Mouse (Mus musculus): ENCODE data around the gene Rnf182. TPM values are rescaled to one million over a fixed set of nuclear protein-coding genes. Genes with fewer than 3 reads are reported as not detected.

Gene Rnf182
- polyA plus RNA-seq, 1 experiment, result 8.0 TPM

DNA sequence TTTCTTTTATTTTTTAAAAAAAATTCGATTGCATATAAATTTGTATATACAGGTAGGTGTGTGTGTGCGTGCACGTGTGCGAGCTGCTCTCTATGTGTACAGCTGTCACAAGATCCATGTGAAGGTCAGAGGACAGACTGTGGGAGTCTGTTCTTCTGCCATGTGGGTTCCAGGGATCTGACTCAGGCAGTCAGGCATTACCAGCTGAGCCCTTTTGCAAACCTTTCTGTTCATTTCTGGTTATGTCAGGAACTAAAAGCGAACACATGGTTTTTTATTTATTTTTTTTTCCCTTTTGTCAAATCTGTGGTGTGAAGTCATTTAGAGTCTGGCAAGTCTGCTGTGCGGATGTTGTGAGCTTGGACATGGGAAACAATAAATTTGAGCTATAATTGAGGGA is 6.7 kb upstream of the Rnf182 start:
- DNase-seq (ENCODE audit: extremely low spot score in 1 of 2, low spot score in 1 of 2), result no peak

GRCm38 (mm10) chr13:43612040-43612439 is 3.5 kb upstream of the Rnf182 start:
- no peak for DNase-seq (ENCODE audit: extremely low spot score in 1 of 2, low spot score in 1 of 2)

DNA sequence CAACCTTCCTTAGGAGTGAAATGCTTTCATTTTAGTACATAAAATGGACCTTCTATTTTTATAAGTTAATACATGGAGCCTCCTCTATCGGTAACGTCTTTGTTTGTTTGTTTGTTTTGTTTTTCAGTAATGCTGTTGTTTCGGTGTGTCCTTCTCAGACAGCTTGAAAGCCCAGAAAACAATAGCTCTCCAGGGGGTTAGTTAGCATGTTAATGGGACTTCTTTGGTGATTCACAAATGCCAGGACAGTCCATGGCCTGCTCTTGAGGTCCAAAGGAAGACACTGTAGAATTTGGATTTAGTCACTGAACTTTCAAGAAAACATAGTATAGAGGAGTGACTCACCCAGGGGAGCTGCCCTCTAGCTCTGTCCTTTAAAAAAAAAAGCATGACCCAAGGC is 843 bp upstream of the Rnf182 start:
- no peak for DNase-seq (ENCODE audit: extremely low spot score in 1 of 2, low spot score in 1 of 2)

DNA sequence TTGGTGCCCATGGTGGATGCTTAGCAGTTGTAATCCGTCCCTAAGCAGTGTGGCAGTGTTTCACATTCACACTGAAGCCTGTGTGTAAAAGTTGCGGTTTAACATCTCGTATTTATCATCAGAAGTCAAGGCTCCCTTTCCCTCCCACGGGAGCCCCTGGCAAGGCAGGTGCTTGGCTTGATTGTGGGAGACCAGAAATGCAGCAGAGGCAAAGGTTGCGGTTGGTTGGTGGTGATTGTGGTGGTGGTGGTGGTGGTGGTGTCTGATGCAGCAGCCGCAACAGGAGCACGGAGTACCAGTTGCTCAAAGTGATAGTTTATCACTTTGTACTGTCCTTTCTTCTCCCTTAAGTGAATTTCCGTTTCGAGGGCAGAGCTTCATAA is 325 bp upstream of the Rnf182 start:
- DNase-seq (ENCODE audit: extremely low spot score in 1 of 2, low spot score in 1 of 2), result no peak

DNA sequence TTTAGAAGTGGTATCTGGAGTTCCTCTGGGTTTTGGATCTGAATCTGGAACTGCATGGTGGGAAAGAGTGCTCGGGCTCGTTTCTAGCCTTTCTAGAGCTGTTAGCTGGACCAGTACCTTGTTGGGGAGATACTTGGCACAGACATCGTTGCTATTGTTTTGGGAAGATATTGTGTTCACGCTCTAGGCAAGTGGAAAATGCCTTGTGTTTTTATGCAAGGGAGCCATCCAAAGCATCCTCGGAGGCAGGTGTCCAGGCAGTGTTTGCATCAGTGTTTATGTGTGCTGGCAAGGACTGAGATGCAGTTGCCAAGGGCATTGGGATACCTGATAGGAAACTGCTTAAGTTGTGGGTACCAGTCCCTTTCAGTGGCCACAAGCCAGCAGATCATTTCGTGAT is 1.0 kb downstream of the Rnf182 start:
- DNase-seq (ENCODE audit: extremely low spot score in 1 of 2, low spot score in 1 of 2), result peak in 1 of 2 experiments; percentile 9

DNA sequence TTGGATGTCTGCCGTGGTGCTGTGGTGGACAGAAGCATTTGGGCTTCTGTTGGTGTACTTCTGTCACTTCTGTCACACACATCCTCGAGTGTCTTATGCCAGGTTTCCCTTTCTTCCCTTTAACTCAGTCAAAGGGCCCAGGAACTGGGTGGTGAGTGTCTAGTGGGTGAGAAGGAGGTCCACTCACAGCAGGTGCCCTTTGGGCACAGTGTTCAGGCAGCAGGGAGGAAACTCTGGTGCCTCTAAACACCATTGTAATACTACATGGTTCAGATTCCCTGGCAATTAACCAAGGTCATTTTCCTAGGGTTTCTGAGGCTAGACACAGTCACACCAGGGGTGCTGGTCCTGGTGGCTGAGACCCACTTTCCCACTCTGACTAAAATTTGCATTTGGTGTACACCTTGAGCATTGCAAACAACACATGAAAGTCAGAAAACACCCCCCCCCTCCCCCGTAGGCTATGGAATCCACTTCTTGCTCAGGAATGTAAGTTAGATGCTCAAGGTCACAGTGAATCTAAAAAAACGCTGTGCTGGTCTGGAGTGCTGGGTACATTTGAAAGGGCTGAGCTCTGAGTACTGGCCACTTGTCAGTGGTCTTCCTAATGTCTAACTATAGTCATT is 4.2 kb downstream of the Rnf182 start:
- no peak for DNase-seq (ENCODE audit: extremely low spot score in 1 of 2, low spot score in 1 of 2)

GRCm38 (mm10) chr13:43627922-43628321 is 12.4 kb downstream of the Rnf182 start:
- no peak for DNase-seq (ENCODE audit: extremely low spot score in 1 of 2, low spot score in 1 of 2)

DNA sequence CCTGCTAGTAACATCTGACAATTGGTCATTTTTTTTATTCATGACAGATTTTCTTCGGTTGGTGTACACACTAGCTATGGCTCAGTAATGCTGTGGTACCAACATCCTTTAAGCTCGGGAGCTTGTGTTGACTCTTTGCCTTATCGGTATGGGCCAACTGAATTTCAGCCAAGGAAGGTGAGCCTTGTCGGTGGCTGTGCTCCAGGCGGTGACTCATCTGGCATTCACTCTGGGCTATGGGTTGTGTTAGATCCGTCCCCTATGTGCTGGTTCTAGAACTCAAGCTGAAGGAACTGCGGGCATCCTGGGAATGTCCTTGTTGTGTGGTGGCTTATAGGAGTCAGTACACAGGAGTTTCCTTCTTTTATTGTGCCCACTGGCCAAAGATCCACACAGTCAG is 14.3 kb downstream of the Rnf182 start:
- DNase-seq (ENCODE audit: extremely low spot score in 1 of 2, low spot score in 1 of 2), result no peak

- no peak for DNase-seq (ENCODE audit: extremely low spot score in 1 of 2, low spot score in 1 of 2)
These were observed 15.8 kb downstream of the Rnf182 start for GRCm38 (mm10) chr13:43631266-43631665.

- DNase-seq (ENCODE audit: extremely low spot score in 1 of 2, low spot score in 1 of 2), result no peak
These were observed 17.5 kb downstream of the Rnf182 start for GRCm38 (mm10) chr13:43633024-43633423.

DNA sequence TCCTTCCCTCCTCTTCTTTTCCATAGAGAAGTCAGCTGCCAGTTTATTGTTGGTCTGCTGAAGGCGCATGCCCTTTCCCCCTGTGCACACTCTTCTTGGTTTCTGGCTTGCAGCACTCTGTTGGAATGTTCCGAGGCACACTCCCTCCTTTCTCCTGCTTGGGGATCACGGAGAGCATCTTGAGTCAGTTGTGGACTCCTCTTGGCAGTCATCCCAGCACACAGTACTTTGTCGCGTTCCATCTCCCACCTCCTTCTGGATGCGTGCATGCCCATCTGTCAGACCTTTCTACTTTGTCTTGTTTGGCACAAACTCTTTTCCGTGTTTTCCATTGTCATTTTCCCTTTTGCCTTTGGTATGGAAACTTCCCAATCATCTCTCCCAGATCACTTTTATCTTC is 22.2 kb downstream of the Rnf182 start:
- peak in 1 of 2 experiments; percentile 47 for DNase-seq (ENCODE audit: extremely low spot score in 1 of 2, low spot score in 1 of 2)

DNA sequence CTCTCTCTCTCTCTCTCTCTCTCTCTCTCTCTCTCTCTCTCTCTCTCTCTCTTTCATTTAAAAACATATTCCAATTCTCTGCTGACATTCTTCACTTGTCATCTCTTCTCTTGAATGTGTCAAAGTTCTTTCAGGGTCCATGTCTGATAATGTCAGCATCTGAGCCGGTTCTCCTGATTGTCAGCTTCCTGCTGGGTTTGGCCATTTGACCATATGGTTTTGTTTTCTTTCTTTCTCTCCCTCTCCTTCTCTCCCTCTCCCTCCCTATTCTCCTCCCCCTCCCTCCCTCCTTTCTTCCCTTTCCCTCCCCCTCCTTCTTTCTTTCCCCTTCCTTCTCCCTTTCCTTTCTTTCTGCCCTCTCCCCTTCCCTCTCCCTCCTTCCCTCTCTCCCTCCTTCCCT is 29.5 kb downstream of the Rnf182 start:
- DNase-seq (ENCODE audit: extremely low spot score in 1 of 2, low spot score in 1 of 2), result no peak

DNA sequence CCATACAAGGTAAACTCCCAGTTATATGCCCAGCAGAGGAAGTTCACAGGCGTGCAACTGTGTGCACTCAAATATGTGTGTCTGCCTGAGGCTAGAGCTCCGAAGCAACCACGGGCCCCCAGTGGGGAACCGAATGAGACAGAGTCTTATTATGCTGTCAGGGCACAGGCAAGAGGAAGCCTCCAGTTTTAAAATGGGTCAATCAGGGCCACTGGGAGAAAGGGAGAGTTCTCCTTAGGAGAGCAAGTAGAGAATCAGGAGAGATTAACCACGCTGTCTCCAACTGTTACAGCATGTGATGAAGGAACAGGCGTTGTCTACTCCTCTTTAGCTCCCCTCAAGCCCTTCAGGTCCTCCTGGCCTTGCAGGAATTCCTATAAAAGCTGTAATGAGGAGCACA is 33.0 kb downstream of the Rnf182 start:
- DNase-seq (ENCODE audit: extremely low spot score in 1 of 2, low spot score in 1 of 2), result no peak

DNA sequence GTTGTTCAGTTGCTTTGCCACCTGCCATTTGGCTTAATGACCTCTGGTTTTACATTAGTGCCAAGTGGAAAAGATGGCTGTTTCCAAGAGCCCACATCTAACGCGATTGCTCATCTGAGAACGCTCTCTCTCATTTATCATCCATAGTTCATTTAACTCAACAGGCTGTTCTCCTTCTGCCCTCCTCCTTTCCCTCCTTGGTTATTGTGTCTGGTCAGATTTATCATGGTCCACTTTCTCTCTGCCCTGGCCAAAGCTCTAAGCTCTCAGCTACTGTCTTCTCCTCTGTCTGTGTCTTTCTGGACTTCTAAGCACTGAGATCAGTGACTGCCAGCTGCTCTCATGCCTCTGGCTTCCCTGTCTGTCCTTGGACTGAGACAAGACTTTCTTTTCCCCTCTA is 35.8 kb downstream of the Rnf182 start:
- DNase-seq (ENCODE audit: extremely low spot score in 1 of 2, low spot score in 1 of 2), result no peak

- no peak for DNase-seq (ENCODE audit: extremely low spot score in 1 of 2, low spot score in 1 of 2)
These were observed 38.6 kb downstream of the Rnf182 start for GRCm38 (mm10) chr13:43654091-43654490.

DNA sequence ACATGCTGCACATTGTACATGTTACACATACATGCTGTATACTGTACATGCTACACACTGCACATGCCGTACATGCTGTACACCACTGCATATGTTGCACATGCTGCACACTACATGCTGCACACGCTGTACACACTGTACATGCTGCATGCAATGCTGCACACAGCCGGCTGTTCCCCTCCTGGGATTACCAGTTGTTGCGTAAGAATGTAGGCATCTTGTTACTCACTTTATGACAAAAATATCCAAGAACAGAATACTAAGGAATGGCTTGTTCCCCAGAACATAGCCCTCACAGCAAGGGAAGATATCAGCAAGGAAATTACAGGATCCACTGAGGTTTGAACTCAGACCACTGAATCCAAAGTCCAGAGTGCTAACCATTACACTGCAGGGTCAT is 47.7 kb downstream of the Rnf182 start:
- peak in 1 of 2 experiments; percentile 9 for DNase-seq (ENCODE audit: extremely low spot score in 1 of 2, low spot score in 1 of 2)

- DNase-seq (ENCODE audit: extremely low spot score in 1 of 2, low spot score in 1 of 2), result peak in 1 of 2 experiments; percentile 17
These were observed 50.6 kb downstream of the Rnf182 start for GRCm38 (mm10) chr13:43666130-43666529.

DNA sequence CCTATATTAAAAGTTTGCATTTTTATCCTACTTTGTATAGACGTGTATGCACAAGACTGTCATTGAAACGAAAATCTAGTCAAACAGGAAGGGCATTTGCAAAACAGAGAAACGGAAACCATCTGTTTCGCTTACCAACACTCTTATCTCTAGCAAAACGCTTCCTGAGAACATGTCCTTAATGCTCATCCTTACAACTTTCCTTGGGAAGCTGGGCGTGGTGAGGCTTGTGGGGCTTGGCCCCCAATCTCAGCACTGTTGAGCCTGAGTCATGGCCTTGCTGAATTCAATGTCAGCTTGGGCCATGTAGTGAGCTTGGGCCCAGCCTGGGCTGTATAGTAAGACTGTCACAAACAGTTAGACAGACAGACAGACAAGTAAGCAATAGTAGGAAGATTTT is 51.4 kb downstream of the Rnf182 start:
- no peak for DNase-seq (ENCODE audit: extremely low spot score in 1 of 2, low spot score in 1 of 2)

GRCm38 (mm10) chr13:43677159-43677882 is 61.8 kb downstream of the Rnf182 start:
- no peak for DNase-seq (ENCODE audit: extremely low spot score in 1 of 2, low spot score in 1 of 2)

- DNase-seq (ENCODE audit: extremely low spot score in 1 of 2, low spot score in 1 of 2), result no peak
These were observed 62.4 kb downstream of the Rnf182 start for GRCm38 (mm10) chr13:43677883-43678244.

DNA sequence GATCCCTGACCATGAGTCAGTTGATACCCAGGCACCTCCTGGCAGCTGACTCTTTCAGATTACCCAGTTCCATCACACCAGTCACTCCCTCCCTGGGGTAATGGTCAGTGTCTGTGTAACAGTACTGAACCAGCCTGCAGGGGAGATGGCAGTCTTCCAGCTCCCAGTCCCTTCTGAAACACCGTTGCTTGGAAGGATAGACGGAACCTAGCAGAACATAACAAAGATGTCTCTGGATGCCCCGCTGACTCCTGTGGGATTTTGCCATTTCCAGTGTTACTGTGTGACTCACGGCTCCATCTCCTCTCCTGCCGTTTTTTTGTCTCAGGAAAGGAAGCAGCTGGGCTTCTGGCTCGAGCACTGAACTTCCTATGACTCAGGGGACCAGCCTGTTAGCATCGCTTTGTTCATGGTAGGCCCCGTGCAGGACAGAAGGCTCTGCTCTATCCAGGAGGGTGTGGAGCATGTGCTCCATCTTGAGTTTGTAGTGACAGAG is 69.0 kb downstream of the Rnf182 start:
- peak in 1 of 2 experiments; percentile 43 for DNase-seq (ENCODE audit: extremely low spot score in 1 of 2, low spot score in 1 of 2)

DNA sequence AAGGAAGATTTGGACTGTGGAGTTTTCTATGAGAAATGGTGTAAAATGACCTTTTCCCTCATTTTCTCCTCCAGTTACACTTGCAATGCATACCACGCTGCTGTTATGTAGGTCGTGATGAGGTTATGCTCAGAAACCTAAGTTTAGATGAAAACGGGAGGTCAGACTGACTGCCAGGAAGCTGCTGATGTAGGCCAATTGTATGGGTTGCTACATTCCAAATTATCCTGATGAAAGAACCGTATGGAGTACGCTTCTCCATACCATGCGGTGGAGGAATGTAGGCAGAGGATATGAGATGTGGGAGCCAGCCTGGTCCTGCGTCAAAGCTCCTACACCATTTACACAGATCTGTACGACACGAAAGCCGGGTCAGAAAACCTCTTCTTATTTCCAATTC is 72.6 kb downstream of the Rnf182 start:
- no peak for DNase-seq (ENCODE audit: extremely low spot score in 1 of 2, low spot score in 1 of 2)
